Mouse (Mus musculus) MEL (cell line): ENCODE results near the gene Iglon5.

ENCODE experiments used
- CHD2 ChIP-seq: IDR thresholded peaks from 2 replicates; pipeline ENCODE4 v1.6.1; 2011; ENCODE audit warnings: low read length, improper control_type of control experiment
- CTCF ChIP-seq, 3 experiments: IDR thresholded peaks in 2 of 3; conservative IDR thresholded peaks in 1 of 3; 2 replicates each; pipeline ENCODE4 v1.5.1; 2011 to 2012; ENCODE audit warnings: low read length in 3 of 3, low read depth in 2 of 3, mild to moderate bottlenecking in 2 of 3, improper control_type of control experiment in 1 of 3, inconsistent platforms in 1 of 3, mixed read lengths in 1 of 3, moderate library complexity in 1 of 3; ENCODE audit not compliant: control insufficient read depth in 1 of 3, insufficient read depth in 1 of 3, poor library complexity in 1 of 3, severe bottlenecking in 1 of 3
- ETS1 ChIP-seq: IDR thresholded peaks from 2 replicates; pipeline ENCODE4 v1.6.1; 2012; ENCODE audit warnings: low read depth, mild to moderate bottlenecking, inconsistent platforms, low read length, improper control_type of control experiment, moderate library complexity
- GATA1 ChIP-seq: IDR thresholded peaks from 2 replicates; pipeline ENCODE4 v1.6.1; 2011; ENCODE audit warnings: low read depth, low read length, improper control_type of control experiment
- MYC ChIP-seq: IDR thresholded peaks from 2 replicates; pipeline ENCODE4 v1.6.1; 2011; ENCODE audit warnings: low read depth, mild to moderate bottlenecking, low read length, improper control_type of control experiment, moderate library complexity
- NRF1 ChIP-seq: IDR thresholded peaks from 2 replicates; pipeline ENCODE4 v1.6.1; 2014; ENCODE audit warnings: low read depth, mild to moderate bottlenecking, inconsistent platforms, low read length, improper control_type of control experiment, moderate library complexity; ENCODE audit not compliant: poor library complexity, insufficient read depth, severe bottlenecking
- POLR2A ChIP-seq, 2 experiments: IDR thresholded peaks; 2 replicates each; pipeline ENCODE4 v1.6.1; 2011 to 2012; ENCODE audit warnings: low read length in 2 of 2, mild to moderate bottlenecking in 2 of 2, control low read depth in 1 of 2, improper control_type of control experiment in 1 of 2, low read depth in 1 of 2, moderate library complexity in 1 of 2; ENCODE audit not compliant: control insufficient read depth in 1 of 2, insufficient read depth in 1 of 2, poor library complexity in 1 of 2
- TAL1 ChIP-seq: IDR thresholded peaks from 2 replicates; pipeline ENCODE4 v1.6.1; 2012; ENCODE audit warnings: mild to moderate bottlenecking, inconsistent platforms, low read length, moderate library complexity, mixed read lengths
- USF1 ChIP-seq: IDR thresholded peaks from 2 replicates; pipeline ENCODE4 v1.6.1; 2014; ENCODE audit warnings: low read depth, mild to moderate bottlenecking, inconsistent platforms, low read length, improper control_type of control experiment, moderate library complexity
- ZC3H11A ChIP-seq: IDR thresholded peaks from 2 replicates; pipeline ENCODE4 v1.6.1; 2012; ENCODE audit warnings: low read depth, mild to moderate bottlenecking, inconsistent platforms, low read length, improper control_type of control experiment
- ZKSCAN1 ChIP-seq: IDR thresholded peaks from 2 replicates; pipeline ENCODE4 v1.6.1; 2012; ENCODE audit warnings: low read depth, mild to moderate bottlenecking, inconsistent platforms, low read length, improper control_type of control experiment, moderate library complexity
- ZMIZ1 ChIP-seq: IDR thresholded peaks from 2 replicates; pipeline ENCODE4 v1.6.1; 2012; ENCODE audit warnings: low read depth, mild to moderate bottlenecking, inconsistent platforms, low read length, improper control_type of control experiment, moderate library complexity

GRCm38 (mm10) chr7:43442684-43443083 is 47.2 kb downstream of the Iglon5 start:
- TF ChIP-seq CTCF (IDR thresholded peaks at IDR 0.05 in 2 of 3, conservative IDR thresholded peaks at IDR 0.05 in 1 of 3; ENCODE audit: control insufficient read depth in 1 of 3, insufficient read depth in 1 of 3, low read depth in 2 of 3, low read length in 3 of 3, poor library complexity in 1 of 3, severe bottlenecking in 1 of 3) (no peak), NRF1 (no peak), ZKSCAN1 (no peak), ETS1 (no peak), TAL1 (no peak), POLR2A (IDR thresholded peaks at IDR 0.05; ENCODE audit: control insufficient read depth in 1 of 2, insufficient read depth in 1 of 2, low read depth in 1 of 2, low read length in 2 of 2, poor library complexity in 1 of 2) (no peak), USF1 (no peak), ZC3H11A (no peak), MYC (no peak), GATA1 (no peak), CHD2 (no peak), ZMIZ1 (no peak)
